Mouse (Mus musculus) left cerebral cortex, postnatal 25 days (tissue): ENCODE measurements at regions not wholly inside any gene's neighbourhood (a gene's known extent, or its start where the extent isn't known, plus 50 kb on each side); places are given as distances from the start of the nearest gene placed in this dataset.

Source experiments
- DNase-seq, 2 experiments: peaks; one replicate each; pipeline ENCODE4 v3.0.0; 2022; ENCODE audit warnings: low spot score in 2 of 2, mixed read lengths in 1 of 2
- intact Hi-C: fragments of 180-260 bp; cut with DNase I; formaldehyde crosslinking; loops from one replicate; pipeline ENCODE4 v1.15.1; 2025

GRCm38 (mm10) chr11:19829564-19830279 lies 94.5 kb upstream of the Spred2 start:
- intact Hi-C loops = loop anchor here (2.0 to 10.0 kb wide), 3 partner anchors 241 to 855 kb away; partner anchors contain the start of gene Rab1a
- DNase-seq = peak in 1 of 2 experiments; percentile 41

- intact Hi-C loops = loop anchor here (2.0 kb wide), 1 partner anchor 240 kb away; no protein-coding TSS in a partner anchor
- DNase-seq = peak; percentile 74 to 84
These were observed 93.7 kb upstream of the Spred2 start for GRCm38 (mm10) chr11:19830280-19831062.

GRCm38 (mm10) chr11:19834561-19834960 lies 89.6 kb upstream of the Spred2 start:
- no peak for DNase-seq
- intact Hi-C loops = no loop called here

- DNase-seq = peak; percentile 73 to 98
- intact Hi-C loops = loop anchor here (1.0 kb wide), 4 partner anchors 64 to 203 kb away; partner anchors contain the start of gene Spred2
These were observed 88.9 kb upstream of the Spred2 start for GRCm38 (mm10) chr11:19835221-19835745.

GRCm38 (mm10) chr11:19838932-19839331 lies 85.2 kb upstream of the Spred2 start:
- DNase-seq = no peak
- intact Hi-C loops = no loop called here

- DNase-seq = peak in 1 of 2 experiments; percentile 64
- intact Hi-C loops = no loop called here
These were observed 81.1 kb upstream of the Spred2 start for GRCm38 (mm10) chr11:19843084-19843483.

GRCm38 (mm10) chr11:19847910-19848309 lies 76.3 kb upstream of the Spred2 start:
- intact Hi-C loops = no loop called here
- DNase-seq = no peak

- no peak for DNase-seq
- intact Hi-C loops = no loop called here
These were observed 75.8 kb upstream of the Spred2 start for GRCm38 (mm10) chr11:19848412-19848811.

GRCm38 (mm10) chr11:19849347-19849811 lies 74.8 kb upstream of the Spred2 start:
- intact Hi-C loops = no loop called here
- no peak for DNase-seq

- no peak for DNase-seq
- intact Hi-C loops = no loop called here
These were observed 74.2 kb upstream of the Spred2 start for GRCm38 (mm10) chr11:19849844-19850420.

- DNase-seq = no peak
- intact Hi-C loops = no loop called here
These were observed 73.1 kb upstream of the Spred2 start for GRCm38 (mm10) chr11:19851022-19851615.

GRCm38 (mm10) chr11:19861596-19861995 lies 62.6 kb upstream of the Spred2 start:
- no peak for DNase-seq
- intact Hi-C loops = no loop called here

- no peak for DNase-seq
- intact Hi-C loops = no loop called here
These were observed 60.8 kb upstream of the Spred2 start for GRCm38 (mm10) chr11:19863327-19863726.

- DNase-seq = no peak
- intact Hi-C loops = no loop called here
These were observed 57.9 kb upstream of the Spred2 start for GRCm38 (mm10) chr11:19866262-19866661.

- DNase-seq = no peak
- intact Hi-C loops = no loop called here
These were observed 54.5 kb upstream of the Spred2 start for GRCm38 (mm10) chr11:19869671-19870070.

- no peak for DNase-seq
- intact Hi-C loops = no loop called here
These were observed 54.0 kb upstream of the Spred2 start for GRCm38 (mm10) chr11:19870136-19870535.

- intact Hi-C loops = no loop called here
- DNase-seq = no peak
These were observed 50.4 kb upstream of the Spred2 start for GRCm38 (mm10) chr11:19873796-19874195.
